Mouse (Mus musculus): ENCODE measurements at regions not wholly inside any gene's neighbourhood (a gene's known extent, or its start where the extent isn't known, plus 50 kb on each side); places are given as distances from the start of the nearest gene placed in this dataset.

GRCm38 (mm10) chr2:108904121-108904733, 376.3 kb upstream of the Kif18a start:
- DNase-seq (ENCODE audit: low read depth) = no peak

DNA sequence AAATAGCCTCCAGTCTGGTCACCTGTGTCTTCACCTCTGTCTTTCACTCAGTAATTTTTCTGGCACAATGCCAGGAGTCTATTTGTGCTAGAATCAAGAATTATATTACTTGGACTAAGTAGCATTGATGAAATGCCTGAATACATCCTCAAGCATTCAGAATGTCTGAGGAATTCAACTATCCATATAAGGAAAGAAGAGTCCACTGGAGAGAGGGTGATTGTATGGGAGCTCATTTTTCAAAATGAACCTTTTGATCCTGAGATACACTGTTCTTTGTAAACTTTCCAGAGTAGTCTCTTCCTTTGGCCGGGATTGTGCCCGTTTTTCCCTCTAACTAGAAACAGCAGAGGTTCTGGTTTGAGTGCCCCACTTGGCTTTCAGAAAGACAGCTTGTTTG, 367.0 kb upstream of the Kif18a start:
- no peak for DNase-seq (ENCODE audit: low read depth)

- DNase-seq (ENCODE audit: low read depth) = no peak
These were observed 366.6 kb upstream of the Kif18a start for GRCm38 (mm10) chr2:108913967-108914366.

DNA sequence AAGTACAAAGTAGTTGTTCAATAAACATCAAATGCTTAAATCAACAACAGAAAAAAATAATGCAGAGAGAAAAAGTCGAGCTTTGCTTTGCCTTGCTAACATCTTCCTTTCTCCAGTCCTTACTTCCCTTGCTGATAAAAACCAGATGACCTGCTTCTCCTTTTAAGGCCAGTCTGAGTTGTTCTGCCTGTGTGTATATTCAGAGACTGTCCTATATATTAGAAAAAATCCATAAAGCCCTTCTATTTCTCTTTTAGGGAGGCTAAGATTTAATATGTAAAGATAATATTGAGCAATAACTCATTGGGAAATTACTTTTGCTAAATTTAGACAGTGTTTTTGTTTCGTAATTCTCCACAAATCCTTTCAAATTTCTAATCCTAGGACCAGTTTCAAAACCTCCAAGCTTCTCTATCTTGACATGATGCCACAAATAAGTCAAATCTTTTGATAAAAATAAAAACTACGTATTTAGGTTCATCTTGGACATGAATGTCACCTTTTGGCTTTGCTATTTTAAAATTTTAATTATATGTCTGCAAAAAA, 361.0 kb upstream of the Kif18a start:
- DNase-seq (ENCODE audit: low read depth) = no peak

DNA sequence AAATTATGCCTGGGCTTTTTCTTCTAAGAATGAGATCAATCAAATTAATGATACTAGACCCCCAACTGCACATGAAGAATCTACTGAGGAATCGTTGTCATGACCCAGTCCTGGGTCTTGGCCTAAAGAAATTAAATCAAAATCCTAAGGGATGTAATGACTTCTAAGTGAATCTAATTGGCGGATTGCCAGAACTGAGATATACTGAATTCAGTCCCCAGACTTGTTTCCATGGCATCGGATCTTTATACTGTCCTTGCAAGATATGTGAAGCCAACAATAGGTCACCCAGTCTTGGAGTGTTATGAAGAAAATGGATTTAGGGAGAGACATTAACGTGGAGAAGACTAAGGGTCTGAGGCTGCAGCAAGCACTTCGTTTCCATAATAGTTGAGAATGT, 360.4 kb upstream of the Kif18a start:
- no peak for DNase-seq (ENCODE audit: low read depth)

- no peak for DNase-seq (ENCODE audit: low read depth)
These were observed 344.4 kb upstream of the Kif18a start for GRCm38 (mm10) chr2:108935981-108936762.

GRCm38 (mm10) chr2:108980921-108981320, 299.6 kb upstream of the Kif18a start:
- DNase-seq (ENCODE audit: low read depth) = no peak

DNA sequence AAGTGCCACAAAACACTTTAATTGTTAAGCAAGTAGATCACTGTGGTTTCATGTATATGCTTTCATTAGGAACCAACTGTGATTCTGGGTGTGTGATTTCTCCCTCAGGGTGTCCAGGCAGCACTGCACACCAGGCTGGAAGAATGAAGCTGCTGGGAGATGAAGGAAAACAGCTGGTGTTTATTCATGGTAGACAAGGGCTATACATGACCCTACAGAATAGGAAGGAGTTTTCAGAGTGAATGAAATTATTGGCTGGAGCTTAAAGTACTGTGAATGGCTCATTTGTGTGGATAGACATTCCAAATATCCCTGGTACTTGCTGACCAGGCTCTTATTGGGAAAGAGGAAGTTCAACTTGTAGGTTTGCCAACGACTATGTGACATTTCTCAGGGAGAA, 264.3 kb upstream of the Kif18a start:
- no peak for DNase-seq (ENCODE audit: low read depth)

DNA sequence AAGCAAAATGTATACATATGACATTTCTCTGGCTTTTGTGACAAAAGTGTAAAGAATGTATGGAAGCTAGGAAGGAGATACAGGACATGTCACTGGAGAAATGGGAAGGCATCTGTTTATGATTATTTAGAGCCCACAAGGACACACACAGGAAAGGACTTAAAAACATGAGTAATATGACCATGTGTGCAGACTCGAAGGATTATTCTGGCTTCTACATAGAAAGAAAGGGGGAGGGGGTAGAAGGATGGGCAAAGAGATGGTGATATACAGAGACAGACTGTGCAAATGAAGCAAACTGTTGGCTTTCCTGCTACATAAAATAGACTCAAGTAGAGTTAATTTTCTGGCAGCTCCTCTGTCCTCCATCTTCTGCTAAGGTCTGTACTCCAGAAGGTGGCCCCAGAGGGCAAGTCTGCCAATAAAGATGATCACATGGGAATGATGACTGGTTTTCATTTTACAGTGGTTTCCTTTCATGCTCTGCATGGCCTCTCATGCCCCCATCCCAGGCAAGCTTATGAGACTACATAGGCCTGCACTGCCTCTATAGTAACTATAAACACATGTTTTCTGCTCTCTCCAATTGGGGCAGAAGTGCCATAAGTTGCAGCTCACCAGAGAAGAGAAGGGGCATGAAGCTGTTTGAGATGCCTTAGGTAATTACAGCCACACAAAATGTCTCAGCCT, 263.4 kb upstream of the Kif18a start:
- peak; percentile 13 for DNase-seq (ENCODE audit: low read depth)

DNA sequence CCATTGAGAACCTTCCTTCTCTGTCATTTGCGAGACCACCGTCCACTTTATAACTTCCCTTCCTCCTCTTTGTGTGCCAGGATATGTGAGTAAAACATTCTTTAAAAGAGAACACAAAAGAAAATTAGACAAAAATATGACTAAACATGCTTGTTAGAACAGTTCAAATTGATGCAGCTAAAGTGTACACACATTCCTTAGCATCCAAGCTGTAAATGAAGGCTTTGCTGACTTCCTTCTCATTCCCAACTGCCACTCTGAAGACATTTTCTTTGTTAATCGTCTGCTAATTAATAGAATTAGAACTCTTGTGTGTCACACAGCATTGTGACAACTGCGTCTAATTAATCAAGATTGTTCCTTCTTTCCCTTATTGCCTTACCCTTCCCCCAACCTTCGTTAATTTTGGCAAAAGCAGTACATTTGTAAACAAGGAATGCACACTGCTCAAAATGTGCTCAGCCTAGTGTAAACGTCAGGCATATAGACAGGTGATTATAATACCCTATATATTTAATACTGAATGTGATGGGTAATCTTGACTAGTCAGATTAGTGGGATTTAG, 242.3 kb upstream of the Kif18a start:
- DNase-seq (ENCODE audit: low read depth) = no peak
